Mouse (Mus musculus) heart, postnatal 10 days (tissue): Measurements from ENCODE around the gene Shroom1. TPM values are rescaled to one million over a fixed set of nuclear protein-coding genes. Genes with fewer than 3 reads are reported as not detected.

ENCODE experiments used
- DNase-seq, 2 experiments: peaks; one replicate each; pipeline ENCODE4 v3.0.0; 2021
- intact Hi-C: fragments of 180-260 bp; cut with DNase I; formaldehyde crosslinking; loops from one replicate; pipeline ENCODE4 v1.15.1; 2025
- total RNA-seq, 2 experiments: library from RNA; stranded (reverse); gene quantifications; 2 replicates each; pipeline ENCODE4 v1.2.3; 2021

The Shroom1 gene
- total RNA-seq, 2 experiments from 2014 or later = 0.55 to 0.69 TPM

DNA sequence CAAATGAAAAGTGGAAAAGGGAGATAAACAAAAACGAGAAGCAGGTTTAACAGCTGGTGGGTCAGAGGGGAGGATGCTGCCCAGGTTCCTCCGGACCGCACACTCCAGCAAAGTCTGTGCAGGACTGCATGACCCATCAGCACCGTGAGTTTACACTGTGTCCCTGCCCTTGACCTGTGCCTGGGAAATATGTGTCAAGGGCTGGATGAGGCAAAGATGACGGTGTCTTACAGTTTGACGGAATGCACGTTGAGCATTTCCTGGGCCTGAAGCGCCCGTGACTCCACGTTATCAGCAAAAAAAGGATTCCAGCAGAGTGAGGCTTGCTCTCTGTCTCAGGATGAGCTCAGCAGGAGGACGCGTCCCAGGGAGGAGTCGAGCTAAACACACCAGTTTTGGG lies 11.4 kb upstream of the Shroom1 start:
- intact Hi-C loops = no loop called here
- no peak for DNase-seq

DNA sequence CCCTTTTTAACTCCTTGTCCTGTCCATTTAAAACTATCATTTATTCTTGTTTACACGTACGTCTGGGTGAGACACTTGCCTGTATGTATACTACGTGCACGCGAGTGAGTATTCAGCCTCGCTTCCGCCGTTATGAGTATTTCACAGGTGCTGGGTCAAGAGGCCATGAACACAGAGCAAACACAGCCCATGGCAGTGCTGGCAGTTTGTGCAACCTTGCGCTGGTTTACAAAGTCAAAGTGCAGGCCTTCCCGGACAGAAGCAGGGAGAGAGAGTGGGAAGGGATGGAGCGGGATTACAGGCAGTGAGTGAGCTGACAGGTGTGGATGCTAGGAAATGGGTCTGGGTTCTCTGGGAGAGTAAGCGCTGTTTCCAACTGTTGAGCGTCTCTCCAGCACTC lies 10.8 kb upstream of the Shroom1 start:
- intact Hi-C loops = no loop called here
- no peak for DNase-seq

- no peak for DNase-seq
- intact Hi-C loops = no loop called here
These were observed 9.0 kb upstream of the Shroom1 start for GRCm38 (mm10) chr11:53447996-53448395.

DNA sequence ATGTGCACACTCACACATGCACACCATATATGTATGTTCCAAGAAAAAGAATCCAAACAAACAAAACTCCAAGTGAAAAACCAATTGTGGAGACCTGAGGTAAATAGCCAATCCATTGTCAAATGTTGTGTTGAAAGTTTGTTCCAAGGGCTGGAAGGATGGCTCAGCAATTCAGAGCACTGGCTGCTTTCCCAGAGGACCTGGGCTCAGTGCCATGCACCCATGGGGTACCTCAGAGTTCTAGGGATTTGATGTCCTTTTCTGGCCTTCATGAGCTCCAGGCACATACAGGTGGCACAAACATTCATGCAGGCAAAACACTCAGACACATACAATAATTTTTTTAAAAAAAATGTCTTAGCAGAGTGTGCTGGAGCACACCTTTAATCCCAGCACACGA lies 8.5 kb upstream of the Shroom1 start:
- peak; percentile 81 to 88 for DNase-seq
- intact Hi-C loops = no loop called here

GRCm38 (mm10) chr11:53450070-53450705 lies 6.8 kb upstream of the Shroom1 start:
- intact Hi-C loops = no loop called here
- no peak for DNase-seq

DNA sequence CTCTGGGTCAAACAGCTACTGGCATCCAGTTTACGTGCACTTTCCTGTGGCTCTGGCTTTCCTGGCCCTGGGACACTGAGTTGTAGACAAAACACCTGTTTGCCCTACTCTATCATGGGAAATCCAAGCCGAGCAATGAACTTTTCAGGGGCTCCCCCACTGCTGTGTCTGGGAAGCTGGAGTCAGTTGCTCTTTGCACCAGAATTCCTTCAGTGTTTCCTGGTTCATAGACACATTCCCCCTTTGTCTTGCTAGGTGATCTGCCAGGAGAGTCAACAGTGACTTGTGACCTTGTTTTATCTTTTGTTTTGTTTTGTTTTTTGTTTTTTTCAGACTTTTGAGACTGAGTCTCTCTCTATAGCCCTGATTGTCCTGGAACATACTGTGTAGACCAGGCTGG lies 5.6 kb upstream of the Shroom1 start:
- no peak for DNase-seq
- intact Hi-C loops = no loop called here

GRCm38 (mm10) chr11:53452396-53452795 lies 4.6 kb upstream of the Shroom1 start:
- intact Hi-C loops = no loop called here
- no peak for DNase-seq

DNA sequence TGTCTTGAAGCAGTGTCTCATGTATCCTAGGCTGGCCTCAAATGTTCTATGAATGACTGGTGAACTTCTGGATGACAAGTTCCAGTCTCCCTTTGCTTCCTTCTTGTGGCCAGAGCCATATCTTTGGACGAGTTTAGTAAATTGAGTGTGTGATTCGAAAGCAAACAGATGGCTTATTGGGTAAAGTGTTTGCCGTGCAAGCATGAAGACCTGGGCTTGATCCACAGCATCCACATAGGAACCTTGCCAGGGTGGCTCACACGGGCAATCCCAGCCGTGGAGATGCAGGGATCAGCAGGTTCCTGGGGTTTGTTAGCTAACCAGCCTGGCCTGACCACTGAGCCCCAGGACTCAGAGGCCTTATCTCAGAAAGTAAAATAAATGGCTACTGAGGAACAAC lies 4.0 kb upstream of the Shroom1 start:
- intact Hi-C loops = no loop called here

DNA sequence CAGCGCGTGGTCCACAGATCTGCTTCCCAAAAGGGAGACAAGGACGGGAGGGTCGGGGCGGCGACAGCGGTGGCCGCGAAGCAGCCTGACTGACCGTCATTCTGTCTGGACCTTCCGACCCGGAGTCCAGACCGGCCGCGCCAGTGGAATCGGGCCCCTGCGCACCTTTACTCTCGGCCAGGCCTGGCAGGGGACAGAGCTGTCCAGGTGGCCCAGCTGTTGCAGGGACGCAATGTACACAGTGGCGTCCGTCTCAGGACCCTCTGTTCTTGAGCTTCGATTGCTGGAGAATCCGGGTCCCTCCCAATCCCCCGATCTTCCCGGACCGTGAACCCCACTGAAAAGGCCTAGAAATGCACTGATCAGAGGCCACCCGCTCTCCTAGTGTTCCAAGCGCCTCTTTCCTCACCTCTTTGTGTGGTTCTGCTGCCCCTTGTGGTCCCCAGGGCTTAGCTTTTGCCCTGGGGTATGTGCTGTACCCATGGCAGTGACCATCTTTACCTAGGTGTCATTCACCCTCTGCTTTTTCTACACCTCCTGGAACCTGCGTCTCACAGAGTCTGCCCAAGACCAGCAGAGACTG lies 458 bp downstream of the Shroom1 start:
- DNase-seq = no peak
- intact Hi-C loops = no loop called here

More for the DNA sequence above, 4.0 kb upstream of the Shroom1 start:
- DNase-seq = no peak

GRCm38 (mm10) chr11:53458996-53459395 lies 2.0 kb downstream of the Shroom1 start:
- DNase-seq = no peak
- intact Hi-C loops = no loop called here

DNA sequence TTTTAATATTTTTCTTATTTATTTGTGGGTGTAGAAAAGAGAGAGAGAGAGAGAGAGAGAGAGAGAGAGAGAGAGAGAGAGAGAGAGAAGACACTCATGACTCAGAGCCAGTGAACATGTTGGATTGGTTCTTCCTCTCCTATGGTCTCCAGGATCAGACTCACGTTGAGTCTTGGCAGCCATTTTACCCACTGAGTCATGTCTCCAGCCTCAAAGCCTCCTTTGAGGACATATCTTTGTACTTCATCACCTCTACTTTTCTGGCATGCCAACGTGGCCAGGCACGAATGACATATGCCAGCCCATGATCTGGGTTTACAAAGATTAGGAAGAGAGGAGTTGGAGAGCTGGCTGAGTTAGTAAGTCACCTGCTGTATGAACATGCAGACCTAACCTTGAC lies 3.2 kb downstream of the Shroom1 start:
- intact Hi-C loops = no loop called here
- DNase-seq = no peak

DNA sequence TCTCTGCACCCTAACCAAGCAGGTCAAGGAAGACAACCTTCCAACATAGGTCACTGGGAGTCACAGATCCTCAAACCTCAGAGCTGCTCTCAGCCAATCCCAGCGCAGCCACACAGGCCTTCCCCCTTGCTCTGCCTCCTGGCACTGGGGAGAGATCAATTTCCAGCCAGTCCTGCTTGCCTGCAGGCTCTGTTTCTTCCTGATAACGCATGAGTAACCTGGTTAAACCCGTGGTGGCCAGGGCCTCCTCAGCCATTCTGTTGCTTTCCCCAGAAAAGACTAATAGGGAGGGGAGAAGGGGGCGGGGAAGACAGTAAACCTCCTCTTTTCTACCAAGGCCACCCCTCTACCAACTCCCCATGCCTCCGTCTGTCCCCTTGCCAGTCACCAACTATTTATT lies 4.7 kb downstream of the Shroom1 start:
- intact Hi-C loops = no loop called here
- no peak for DNase-seq

DNA sequence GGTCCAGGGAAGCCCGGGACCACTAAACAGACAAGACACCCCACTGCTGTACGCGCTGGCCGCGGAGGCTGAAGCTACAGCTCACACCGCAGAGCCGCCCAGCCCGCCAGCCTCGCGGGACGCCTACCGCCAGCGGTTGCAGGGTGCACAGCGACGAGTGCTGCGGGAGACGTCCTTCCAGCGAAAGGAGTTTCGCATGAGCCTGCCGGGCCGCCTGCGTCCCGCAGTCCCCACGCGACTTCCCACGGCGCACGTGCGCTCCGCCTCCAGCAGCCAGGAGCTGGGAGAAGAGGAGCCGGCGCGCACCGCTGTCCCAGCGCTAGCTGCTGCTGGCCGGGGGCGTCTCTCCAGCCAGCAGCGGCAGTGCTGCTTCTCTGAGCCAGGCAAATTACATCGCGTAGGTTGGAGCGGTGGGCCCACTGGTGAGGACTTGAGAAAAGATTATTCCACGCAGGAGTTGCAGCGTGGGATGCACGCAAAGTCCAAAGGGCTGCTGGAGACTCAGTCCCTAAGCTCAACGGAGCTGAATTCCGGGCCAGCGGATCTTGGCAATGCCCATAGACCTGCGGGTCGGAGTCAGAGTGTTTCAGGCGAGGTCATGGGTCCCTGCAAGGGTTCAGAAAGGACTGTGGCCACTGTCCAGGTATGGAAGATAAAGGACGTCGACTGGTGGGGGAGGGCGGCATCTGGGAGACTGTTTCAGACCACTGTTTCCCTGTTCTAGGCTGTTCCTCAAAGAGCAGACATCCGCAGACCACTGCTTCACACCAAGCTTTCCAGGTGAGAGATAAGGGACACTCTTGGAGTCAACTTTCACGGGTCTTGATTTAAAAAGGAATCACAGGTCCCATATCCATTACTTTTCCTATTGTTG lies 6.8 kb downstream of the Shroom1 start:
- intact Hi-C loops = no loop called here
- DNase-seq = peak in 1 of 2 experiments; percentile 36

GRCm38 (mm10) chr11:53466231-53466971 lies 9.4 kb downstream of the Shroom1 start:
- DNase-seq = peak; percentile 75 to 87
- intact Hi-C loops = loop anchor here (5.0 kb wide), 1 partner anchor 54 kb away; no protein-coding TSS in a partner anchor

DNA sequence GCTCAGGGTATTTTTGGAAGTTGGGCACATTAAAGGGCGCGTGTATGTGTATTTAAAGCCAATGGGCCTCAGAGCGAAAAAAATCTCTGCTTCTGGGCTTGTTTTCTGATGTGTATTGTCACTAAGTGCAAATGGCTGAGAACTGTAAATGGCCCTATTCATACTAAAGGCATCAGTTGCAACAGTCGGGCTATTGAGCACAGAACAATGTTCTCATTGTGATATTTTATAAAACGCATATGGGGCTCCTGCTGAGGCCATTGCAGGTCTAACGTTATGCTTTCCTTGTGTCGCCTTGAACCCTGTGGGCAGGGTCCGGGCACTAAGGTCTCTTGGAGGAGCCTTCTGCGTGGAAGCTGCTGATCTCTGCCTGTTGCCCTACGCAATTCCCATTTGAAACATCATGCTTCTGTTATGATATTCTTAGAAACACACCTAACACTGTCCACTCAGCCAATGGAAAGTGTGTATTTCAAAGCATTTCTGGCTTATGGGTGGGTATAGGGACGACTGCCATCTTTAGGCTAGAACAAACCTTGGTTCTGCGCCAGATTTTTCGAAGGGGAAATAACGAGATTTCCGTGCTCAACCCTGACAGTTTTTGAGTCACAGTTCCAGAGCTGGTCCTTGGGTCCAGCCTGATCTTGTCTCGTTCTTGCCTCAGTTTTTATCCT lies 12.4 kb downstream of the Shroom1 start:
- intact Hi-C loops = loop anchor here (1.0 to 5.0 kb wide), 2 partner anchors 57 to 156 kb away; no protein-coding TSS in a partner anchor

DNA sequence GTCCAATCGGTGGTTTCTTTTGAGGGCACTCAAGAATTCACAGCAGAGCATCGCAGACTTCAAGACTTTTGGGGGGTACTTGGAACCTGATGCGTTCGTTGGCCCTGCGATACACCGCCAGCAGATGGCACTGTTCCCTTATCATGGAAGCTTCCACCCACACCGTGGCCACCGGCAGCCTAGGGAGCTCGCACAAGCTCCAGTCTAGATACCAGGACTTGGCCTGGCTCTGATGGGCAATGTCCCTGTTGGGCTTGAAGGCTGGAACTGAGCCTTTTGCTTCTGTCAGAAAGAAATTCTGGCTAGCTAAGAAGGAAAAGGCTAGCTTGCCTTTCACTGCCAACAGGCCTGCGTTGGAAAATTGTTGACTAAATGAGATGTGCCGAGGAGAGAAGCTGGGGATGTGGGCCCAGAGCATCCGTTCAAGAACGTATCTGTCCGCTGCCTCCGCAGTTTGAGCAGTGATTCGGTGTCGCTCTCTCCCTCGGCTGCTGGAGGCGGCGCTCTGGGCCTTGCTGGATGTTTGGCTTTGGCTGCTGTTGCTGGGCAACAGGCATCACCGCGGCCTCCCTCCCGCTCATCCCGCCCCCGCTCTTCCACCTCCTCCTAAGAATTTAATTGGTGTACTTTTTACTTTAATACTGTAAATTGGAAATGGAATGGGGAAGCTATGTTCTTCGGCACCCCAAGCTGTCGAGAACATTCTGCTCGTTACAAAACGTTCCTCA lies 13.1 kb downstream of the Shroom1 start, which contains the start of gene Gm9837:
TSS of gene Gm9837 (minus strand) at position 512 of the 728 bp plus-strand sequence.
- peak; percentile 93 to 95 for DNase-seq

More for the DNA sequence above, 12.4 kb downstream of the Shroom1 start:
- DNase-seq = no peak

GRCm38 (mm10) chr11:53472709-53473108 lies 15.7 kb downstream of the Shroom1 start:
- no peak for DNase-seq
- intact Hi-C loops = loop anchor here (5.0 kb wide), 1 partner anchor 95 kb away; the partner anchor contains the start of gene Kif3a

More for the DNA sequence above, 13.1 kb downstream of the Shroom1 start, which contains the start of gene Gm9837:
- intact Hi-C loops = loop anchor here (1.0 to 5.0 kb wide), 7 partner anchors 41 to 267 kb away; partner anchors contain the start of gene Kif3a

GRCm38 (mm10) chr11:53475620-53476019 lies 18.6 kb downstream of the Shroom1 start:
- DNase-seq = no peak
- intact Hi-C loops = no loop called here

- DNase-seq = no peak
- intact Hi-C loops = no loop called here
These were observed 20.8 kb downstream of the Shroom1 start for GRCm38 (mm10) chr11:53477833-53478232.
